Mouse (Mus musculus): ENCODE results near the gene Hist2h2bb.

The Hist2h2bb gene

DNA sequence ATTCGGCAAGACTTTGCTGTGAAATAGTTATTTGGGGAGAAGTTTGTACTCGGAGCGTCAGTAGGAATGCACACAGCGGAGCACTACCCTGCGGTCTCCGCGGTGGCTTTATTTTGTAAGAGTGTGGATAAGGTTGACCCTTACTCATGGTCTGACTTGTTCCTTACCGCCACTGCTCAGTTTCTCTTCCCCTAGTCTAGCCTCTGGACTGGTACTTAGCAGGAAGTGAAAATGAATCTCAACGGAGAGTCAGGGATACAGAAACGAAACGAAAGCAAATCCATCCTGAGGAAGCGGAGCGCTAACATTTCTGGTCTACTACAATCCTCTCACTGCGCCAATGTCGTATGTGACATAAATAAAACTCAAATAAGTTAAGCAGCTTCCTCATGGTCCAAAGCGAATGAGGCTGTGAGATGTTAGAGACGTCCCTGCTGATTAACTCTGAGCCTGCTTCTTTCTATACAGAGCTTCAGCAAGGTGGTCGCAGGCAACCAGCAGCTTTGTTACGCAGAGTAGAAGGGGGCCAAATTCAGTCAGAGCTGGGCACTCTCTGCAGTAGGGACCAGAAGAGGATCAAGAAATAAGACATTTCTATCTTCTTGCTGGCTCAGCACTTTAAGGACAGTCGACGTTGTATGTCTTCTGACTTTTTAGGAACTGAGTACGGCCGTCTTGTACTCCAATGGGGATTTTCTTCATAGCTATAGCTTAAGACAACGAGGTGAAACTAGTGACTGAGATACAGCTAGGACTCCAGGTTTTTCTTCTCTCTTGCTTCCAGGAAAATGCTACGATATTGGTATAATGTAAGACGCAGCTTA, 31.4 kb downstream of the Hist2h2bb start:
- no peak for DNase-seq (ENCODE audit: low spot score in 2 of 2)

DNA sequence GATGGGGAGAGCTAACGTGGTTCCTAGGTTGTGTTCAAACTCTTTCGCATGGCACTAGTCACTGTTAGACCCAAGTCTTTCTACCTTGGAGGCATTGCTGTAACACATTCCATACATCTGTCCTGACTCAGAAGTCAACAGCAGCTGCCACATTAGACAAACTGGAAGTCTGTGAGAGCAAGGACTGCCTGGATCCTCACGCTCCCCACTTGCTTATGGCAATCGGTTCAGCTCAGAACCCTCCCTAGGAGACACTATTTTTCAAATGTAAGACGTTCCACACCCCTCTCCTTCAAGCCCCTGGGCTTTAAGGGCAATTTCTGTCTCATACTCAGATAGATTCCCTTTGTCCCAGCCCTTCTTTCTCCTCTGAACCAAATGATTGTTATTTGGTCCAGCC, 32.5 kb downstream of the Hist2h2bb start:
- DNase-seq (ENCODE audit: low spot score in 2 of 2), result no peak

DNA sequence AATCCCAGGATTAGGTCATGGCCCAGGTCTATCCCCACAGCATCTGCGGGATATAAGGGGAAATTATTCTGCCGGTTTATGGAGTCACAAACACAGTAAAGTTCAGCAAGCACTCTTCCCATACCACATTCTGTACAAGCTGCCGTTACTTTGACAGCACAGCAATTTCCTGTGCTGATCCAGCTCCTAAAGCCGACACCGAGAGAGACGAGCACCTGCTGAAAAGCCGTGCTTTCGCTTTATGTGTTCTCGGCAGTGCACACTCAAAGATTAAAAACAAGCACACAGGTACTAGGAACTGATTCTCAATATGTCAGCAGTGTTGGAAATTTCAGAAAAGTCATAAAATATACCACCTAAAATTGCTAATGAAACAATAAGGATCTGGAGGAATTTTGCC, 37.0 kb downstream of the Hist2h2bb start:
- DNase-seq (ENCODE audit: low spot score in 2 of 2), result no peak

DNA sequence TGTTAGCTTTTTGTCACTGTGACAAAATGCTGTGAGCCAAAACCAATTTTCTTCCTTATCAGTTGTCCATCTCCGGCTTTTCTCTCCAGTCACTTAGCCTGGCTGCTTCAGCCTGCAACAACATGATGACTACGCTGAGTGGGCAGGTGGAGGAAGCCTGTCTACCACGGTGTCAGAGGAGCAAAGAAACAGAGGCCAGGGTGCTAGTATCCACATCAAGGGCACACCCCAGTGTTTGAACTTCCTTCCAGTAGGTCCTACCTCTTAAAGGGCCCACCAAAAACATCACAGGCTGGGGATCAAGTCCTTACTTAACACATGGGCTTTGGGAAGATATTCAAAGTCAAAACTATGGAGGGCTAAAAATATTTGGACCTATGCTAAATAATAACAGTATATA, 39.9 kb downstream of the Hist2h2bb start:
- no peak for DNase-seq (ENCODE audit: low spot score in 2 of 2)

DNA sequence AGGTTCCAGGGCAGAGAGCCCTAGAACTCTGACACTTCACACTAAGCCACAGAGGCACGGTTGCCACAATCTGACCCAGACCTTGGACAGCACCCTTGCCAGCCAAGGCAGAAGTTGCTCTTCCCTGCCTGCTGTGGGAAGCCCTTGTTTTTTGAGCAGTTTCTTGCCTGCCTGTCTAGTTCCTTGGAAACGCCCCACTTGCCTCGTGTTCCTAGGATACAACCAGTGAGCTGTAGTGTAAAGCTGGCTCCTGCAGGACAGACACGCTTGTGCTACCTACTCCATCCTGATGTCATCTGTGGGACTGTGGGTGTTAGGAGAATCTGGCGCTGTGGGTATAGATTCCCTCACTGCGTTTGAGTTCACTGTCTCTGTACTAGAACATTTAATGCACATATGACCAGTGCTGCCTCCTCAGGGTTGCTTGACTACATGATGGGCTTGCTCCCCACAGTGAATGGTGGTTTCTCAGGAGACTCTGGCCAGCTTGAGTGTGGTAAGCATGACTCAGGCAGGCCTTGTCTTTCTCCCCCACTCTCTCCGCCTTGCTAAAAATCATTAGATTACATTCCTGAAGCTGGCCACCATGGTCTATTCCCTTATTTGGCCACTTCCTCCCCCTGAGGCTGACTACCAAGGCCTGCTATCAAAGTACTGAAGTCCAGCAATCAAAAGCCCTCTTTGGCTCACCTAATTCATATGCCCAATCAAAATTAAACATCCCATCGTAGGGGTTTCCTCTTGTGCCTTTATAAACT, 43.0 kb downstream of the Hist2h2bb start:
- DNase-seq (ENCODE audit: low spot score in 2 of 2), result peak; percentile 44 to 63
